Mouse (Mus musculus) splenic B cell, adult 2 months (primary cell): ENCODE measurements around the gene Icam5.

Source experiments
- DNase-seq: peaks from one replicate; pipeline ENCODE4 v3.0.0-alpha.2; 2011; ENCODE audit warnings: low read depth, low spot score
- H3K27me3 ChIP-seq: 2 replicates; pipeline ENCODE4 v1.6.1; 2012; ENCODE audit warnings: mild to moderate bottlenecking, low read length, moderate library complexity, mixed read lengths; ENCODE audit not compliant: control insufficient read depth, poor library complexity, insufficient read depth, severe bottlenecking
- H3K36me3 ChIP-seq: 2 replicates; pipeline ENCODE4 v1.6.1; 2012; ENCODE audit warnings: mild to moderate bottlenecking, low read length, moderate library complexity, mixed read lengths; ENCODE audit not compliant: control insufficient read depth, poor library complexity, insufficient read depth, severe bottlenecking

The Icam5 gene

DNA sequence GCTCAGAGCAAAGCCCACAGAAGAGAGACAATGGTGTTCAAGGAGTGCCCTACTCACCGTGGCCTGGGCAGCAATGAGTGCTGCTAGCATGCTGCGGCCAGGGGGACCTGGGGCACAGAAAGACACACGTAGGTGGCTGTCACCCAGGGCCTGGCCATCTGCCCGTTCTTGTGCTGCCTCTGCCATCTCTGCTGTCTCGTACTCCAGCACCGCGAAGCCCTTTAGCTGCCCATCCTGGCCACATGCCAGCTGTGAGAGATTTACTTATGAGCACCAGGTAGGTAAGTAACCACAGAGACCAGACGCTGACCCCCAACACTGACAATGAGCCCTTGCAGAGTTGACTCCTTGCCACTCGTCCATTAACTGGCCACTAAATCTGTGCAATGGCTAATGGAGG is 49.3 kb downstream of the Icam5 start:
- H3K27me3 ChIP-seq: no peaks in the 10 kb centered on the region
- DNase-seq: no peak
- peaks cover 18% of the 10 kb centered on the region for H3K36me3 ChIP-seq

DNA sequence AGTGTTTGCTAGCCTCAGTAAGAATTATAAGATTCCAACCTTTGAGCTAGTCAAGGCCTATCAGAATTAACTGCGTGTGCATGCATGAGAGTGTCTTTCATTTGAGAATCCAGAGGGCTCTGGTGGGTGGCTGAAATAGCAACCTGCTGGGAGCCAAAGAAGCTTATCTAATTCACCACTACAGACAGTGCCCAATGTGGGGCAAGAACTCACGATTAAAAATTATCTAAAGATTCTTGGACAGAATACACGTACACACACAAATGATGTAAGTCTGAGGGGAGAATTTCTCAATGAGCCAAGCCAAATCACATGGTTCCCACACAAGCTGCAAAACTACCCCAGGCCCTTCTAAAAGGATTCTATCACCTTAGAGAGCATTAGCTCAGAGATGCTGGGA is 51.5 kb downstream of the Icam5 start:
- DNase-seq: no peak
- H3K36me3 ChIP-seq: peaks cover 18% of the 10 kb centered on the region
- H3K27me3 ChIP-seq: no peaks in the 10 kb centered on the region
